Mouse (Mus musculus) frontal cortex, postnatal 36 days (tissue): ENCODE measurements around the gene Elmo1.
"Not testable (repeated sequence)": the region's sequence is repeated elsewhere in the genome, so short reads cannot be mapped to it uniquely, and the experiment has no call there.

ENCODE experiments used
- DNase-seq, 2 experiments: peaks; one replicate each; pipeline ENCODE4 v3.0.0; 2022; ENCODE audit warnings: low spot score in 2 of 2

Gene Elmo1

GRCm38 (mm10) chr13:20615596-20616469, 525.4 kb downstream of the Elmo1 start:
- DNase-seq = no peak

DNA sequence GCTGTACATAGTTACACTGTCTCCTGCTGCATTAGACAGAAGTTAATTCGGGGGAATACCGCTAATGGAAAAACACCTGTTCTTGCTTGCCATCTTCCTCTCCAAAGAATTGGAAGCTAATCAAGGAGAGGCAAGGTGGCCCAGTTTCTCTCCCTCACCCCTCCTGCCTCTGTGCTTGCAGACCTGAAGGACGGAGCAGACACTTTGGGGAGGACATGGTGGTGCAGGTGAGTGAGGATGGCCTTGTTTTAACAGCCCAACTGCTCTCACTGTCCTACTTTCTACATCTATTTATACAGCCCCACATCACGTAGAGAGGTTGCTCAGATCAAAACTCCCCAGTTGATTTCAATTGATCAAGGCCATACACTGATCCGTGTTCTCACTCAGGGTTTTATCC, 529.5 kb downstream of the Elmo1 start:
- no peak for DNase-seq

DNA sequence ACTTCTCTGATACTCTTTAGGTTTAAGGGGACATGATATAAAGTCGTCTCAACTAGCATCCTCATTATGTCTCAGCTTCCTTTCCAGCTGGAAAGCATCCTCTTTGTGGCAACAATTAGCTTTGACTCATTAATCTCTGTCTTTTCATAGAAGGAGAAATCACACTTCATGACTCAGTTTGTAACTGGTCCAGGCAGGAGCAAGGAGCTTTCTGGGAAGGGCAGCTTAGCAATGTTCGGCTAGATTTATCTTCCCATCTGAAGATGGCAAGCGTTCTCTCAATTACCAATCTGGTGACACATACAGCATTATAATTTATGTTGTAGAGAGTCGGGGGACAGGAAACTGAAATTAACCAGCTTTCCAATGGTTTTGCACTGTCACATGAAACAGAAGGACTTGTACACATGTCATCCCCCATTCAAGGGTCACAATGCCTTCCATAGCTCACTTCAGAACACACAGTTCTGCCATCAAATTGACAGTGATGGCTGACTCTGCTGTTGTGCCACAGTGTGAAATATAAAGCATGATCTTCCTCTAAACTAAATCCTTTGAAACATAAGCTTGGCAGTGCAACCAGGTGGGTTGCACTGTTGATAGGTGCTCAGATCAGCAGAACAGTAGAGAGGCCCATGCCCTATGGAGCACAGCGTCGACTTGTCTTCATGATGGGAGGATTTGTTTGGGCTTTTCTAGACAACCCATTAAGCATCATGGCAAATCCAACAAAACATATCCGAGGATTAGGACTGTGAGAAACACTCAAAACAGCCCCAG, 532.9 kb downstream of the Elmo1 start:
- no peak for DNase-seq

GRCm38 (mm10) chr13:20627796-20628195, 537.4 kb downstream of the Elmo1 start:
- no peak for DNase-seq

GRCm38 (mm10) chr13:20632477-20632876, 542.1 kb downstream of the Elmo1 start:
- no peak for DNase-seq

DNA sequence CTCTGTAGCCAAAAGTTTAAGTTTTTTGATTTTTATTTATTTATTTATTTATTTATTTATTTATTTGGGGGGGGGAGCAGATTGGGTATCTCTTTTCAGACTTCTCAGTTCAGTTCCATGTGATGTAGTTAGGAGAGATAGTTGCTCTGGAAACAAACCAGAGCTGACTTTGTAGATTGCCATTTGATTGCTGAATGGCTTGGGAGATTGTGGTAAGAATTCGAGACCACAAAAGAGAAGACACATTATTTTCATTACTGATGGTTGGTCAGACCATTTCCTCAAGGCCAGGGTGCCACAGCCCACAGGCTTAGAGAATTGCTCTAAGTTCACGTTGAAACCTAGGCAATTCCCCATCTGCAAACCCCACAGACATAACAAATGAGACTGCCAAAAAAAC, 544.3 kb downstream of the Elmo1 start:
- DNase-seq = not testable (repeated sequence)

GRCm38 (mm10) chr13:20635646-20636045, 545.2 kb downstream of the Elmo1 start:
- peak; percentile 41 to 74 for DNase-seq
